Mouse (Mus musculus) G1E-ER4 (cell line): ENCODE measurements around the gene Gtf3a. TPM values are rescaled to one million over a fixed set of nuclear protein-coding genes. Genes with fewer than 3 reads are reported as not detected.

Source experiments
- GATA1 ChIP-seq: IDR thresholded peaks from one replicate; pipeline ENCODE4 v1.8.0; 2012; ENCODE audit warnings: low read length, inconsistent platforms
- polyA plus RNA-seq: library from polyadenylated mRNA; stranded (reverse); fragments of >175 nt; gene quantifications from 2 replicates; pipeline ENCODE4 v1.2.3, GENCODE M21; 2012

Gene Gtf3a
- polyA plus RNA-seq, 1 experiment, result 254 TPM

- TF ChIP-seq GATA1, result no peak
Observed at GRCm38 (mm10) chr5:146998802-146999201, 50.3 kb downstream of the Gtf3a start.

GRCm38 (mm10) chr5:147001312-147001711 lies 52.9 kb downstream of the Gtf3a start:
- TF ChIP-seq GATA1, result no peak

- no peak for TF ChIP-seq GATA1
Observed at GRCm38 (mm10) chr5:147003303-147003702, 54.8 kb downstream of the Gtf3a start.

Other genes starting within 250 kb of the Gtf3a start
- 7.7 and 7.9 TPM in 2 replicates for gene Usp12, start 153.7 kb upstream of the Gtf3a start, polyA plus RNA-seq
- 110 and 341 TPM in 2 replicates for gene Rpl21, start 115.8 kb upstream of the Gtf3a start, polyA plus RNA-seq
- 37.0 and 44.5 TPM in 2 replicates for gene Rasl11a, start 103.6 kb upstream of the Gtf3a start, polyA plus RNA-seq
- gene Mtif3, start 15.1 kb downstream of the Gtf3a start, polyA plus RNA-seq, result 2.2 and 5.5 TPM in 2 replicates
- gene Lnx2, start 127.9 kb downstream of the Gtf3a start, polyA plus RNA-seq, result 14.1 and 17.2 TPM in 2 replicates
- gene Polr1d, start 128.4 kb downstream of the Gtf3a start, polyA plus RNA-seq, result 160 and 165 TPM in 2 replicates
- not detected in 2 replicates for gene Gsx1, start 240.0 kb downstream of the Gtf3a start, polyA plus RNA-seq